Mouse (Mus musculus) layer of hippocampus, postnatal 10 days (tissue): Measurements from ENCODE around the gene Podxl2. TPM values are rescaled to one million over a fixed set of nuclear protein-coding genes. Genes with fewer than 3 reads are reported as not detected.

Experiments used
- DNase-seq, 2 experiments: peaks; one replicate each; pipeline ENCODE4 v3.0.0; 2021; ENCODE audit warnings: low spot score in 2 of 2
- long read RNA-seq: library from polyadenylated mRNA; stranded (forward); transcript quantifications from one replicate; pipeline ENCODE4 v2.0.0, GENCODE M21; 2023
- total RNA-seq, 2 experiments: library from RNA; stranded (reverse); gene quantifications; 2 replicates each; pipeline ENCODE4 v1.2.3; 2021

The Podxl2 gene
- 100 to 1,000 TPM; 308 to 330 TPM for total RNA-seq
- long read RNA-seq, transcript Podxl2-210 (8 exons, 2,065 nt): major isoform, 364 of 741 reads
- long read RNA-seq, transcript Podxl2-207 (2 exons, 633 nt): minor isoform, 244 of 741 reads
- long read RNA-seq, partial matches to known transcripts: 60 of 741 reads
- long read RNA-seq, other reads (novel, unspliced or antisense): 68 of 741 reads

GRCm38 (mm10) chr6:88874868-88875508 is at the start of gene Podxl2:
Gene Podxl2 (minus strand): TSS chr6:88875044.
- peak; percentile 83 to 91 for DNase-seq

GRCm38 (mm10) chr6:88918802-88919201 is 44.0 kb upstream of the Podxl2 start:
- no peak for DNase-seq

GRCm38 (mm10) chr6:88916153-88916552 is 41.3 kb upstream of the Podxl2 start:
- DNase-seq: peak; percentile 59 to 67

- DNase-seq: peak; percentile 61 to 64
Observed at GRCm38 (mm10) chr6:88915510-88915909, 40.7 kb upstream of the Podxl2 start.

GRCm38 (mm10) chr6:88914799-88915198 is 40.0 kb upstream of the Podxl2 start:
- DNase-seq: no peak

GRCm38 (mm10) chr6:88913440-88913839 is 38.6 kb upstream of the Podxl2 start:
- DNase-seq: no peak

GRCm38 (mm10) chr6:88913022-88913421 is 38.2 kb upstream of the Podxl2 start:
- no peak for DNase-seq

GRCm38 (mm10) chr6:88909151-88909550 is 34.3 kb upstream of the Podxl2 start:
- no peak for DNase-seq

GRCm38 (mm10) chr6:88906369-88907108 is 31.7 kb upstream of the Podxl2 start:
- DNase-seq: peak in 1 of 2 experiments; percentile 65

GRCm38 (mm10) chr6:88905042-88905441 is 30.2 kb upstream of the Podxl2 start:
- DNase-seq: no peak

- no peak for DNase-seq
Observed at GRCm38 (mm10) chr6:88904456-88904974, 29.7 kb upstream of the Podxl2 start.

- no peak for DNase-seq
Observed at GRCm38 (mm10) chr6:88903708-88904107, 28.9 kb upstream of the Podxl2 start.

GRCm38 (mm10) chr6:88901947-88902820 is 27.3 kb upstream of the Podxl2 start, which contains the start of gene Tpra1:
Gene Tpra1 (plus strand): TSS chr6:88902251.
- DNase-seq: peak; percentile 91 to 94

GRCm38 (mm10) chr6:88901471-88901870 is 26.6 kb upstream of the Podxl2 start:
- no peak for DNase-seq

- DNase-seq: no peak
Observed at GRCm38 (mm10) chr6:88899628-88900027, 24.8 kb upstream of the Podxl2 start.

GRCm38 (mm10) chr6:88899086-88899485 is 24.2 kb upstream of the Podxl2 start:
- DNase-seq: no peak

GRCm38 (mm10) chr6:88898534-88899048 is 23.7 kb upstream of the Podxl2 start, which contains the start of gene Mcm2:
Gene Mcm2 (minus strand): TSS chr6:88898780.
- DNase-seq: peak; percentile 88 to 91

- DNase-seq: no peak
Observed at GRCm38 (mm10) chr6:88897246-88897645, 22.4 kb upstream of the Podxl2 start.

- no peak for DNase-seq
Observed at GRCm38 (mm10) chr6:88895943-88896342, 21.1 kb upstream of the Podxl2 start.

GRCm38 (mm10) chr6:88893559-88893958 is 18.7 kb upstream of the Podxl2 start:
- DNase-seq: peak; percentile 71 to 78

- no peak for DNase-seq
Observed at GRCm38 (mm10) chr6:88890832-88891231, 16.0 kb upstream of the Podxl2 start.
